Comparison of ENCODE assay signal across 8 mouse cellular contexts in genomic region chr14:28504101-28505050, GRCm38 (mm10). TPM values are rescaled to one million over a fixed set of nuclear protein-coding genes. Genes with fewer than 3 reads are reported as not detected.
DNase-seq lines count a peak whose midpoint lies in the region; ATAC-seq lines count a peak whose summit lies in the region.

Wnt5a (plus strand) TSS chr14:28504750.

- H3K36me3 ChIP-seq in kidney, embryonic 14.5 days (ENCODE audit: control insufficient read depth, insufficient read depth, low read length) = no peaks in the 10 kb centered on the region

- DNase-seq in right cerebral cortex, postnatal 14 days = peak; percentile 29
- DNase-seq in right cerebral cortex, adult 18-20 months = no peak
- DNase-seq in embryo, embryonic 11 days = peak; percentile 86
- DNase-seq in heart, adult 9 months (ENCODE audit: low spot score in 2 of 2) = peak; percentile 24 to 30
- peak; percentile 54 to 75 for DNase-seq in lung, postnatal 4 days
- peak; percentile 65 for DNase-seq in yolk sac, embryonic 10.5 days (ENCODE audit: low spot score)
- DNase-seq in left cerebral cortex, adult 18-20 months (ENCODE audit: low spot score in 2 of 2) = no peak

- peaks cover 36% of the 10 kb centered on the region for H3K27me3 ChIP-seq in kidney, embryonic 14.5 days (ENCODE audit: control insufficient read depth, insufficient read depth, low read length)

- peak within 1 kb of the TSS; percentile 73 for H3K9ac ChIP-seq in kidney, embryonic 14.5 days (ENCODE audit: low read depth, low read length)

- WGBS in kidney, embryonic 14.5 days = under 1% methylated on average over 53 of the region's 53 CpGs

- H3K4me2 ChIP-seq in kidney, embryonic 14.5 days (replicated peaks; ENCODE audit: low read depth, low read length) = peak within 1 kb of the TSS; percentile 85

- H3K4me1 ChIP-seq in kidney, embryonic 14.5 days (ENCODE audit: control insufficient read depth, insufficient read depth, low read length) = peaks cover 3% of the 10 kb centered on the region; the same call in 1 of the 2 replicates

- H3K27ac ChIP-seq in kidney, embryonic 14.5 days (ENCODE audit: low read depth, low read length) = peak within 1 kb of the TSS; percentile 86

- no peaks in the 10 kb centered on the region for H3K9me3 ChIP-seq in kidney, embryonic 14.5 days (ENCODE audit: control insufficient read depth, low read length)

- peak; percentile 41; the same call in 1 of the 2 replicates for ATAC-seq in kidney, embryonic 14.5 days (ENCODE audit: low FRiP score, low TSS enrichment)

- peak within 1 kb of the TSS; percentile 60 for H3K4me3 ChIP-seq in kidney, embryonic 14.5 days (ENCODE audit: low read length)

RNA-seq across cellular contexts. Expression of gene Wnt5a, which starts in this region (rescaled TPM):
- 13.1 and 21.0 TPM in 2 replicates for polyA plus RNA-seq in kidney, embryonic 14.5 days (2014; fragmentation: Nextera tagmentation; extraction: Ambion mirVana)
- total RNA-seq in left cerebral cortex, adult 18-20 months (2021) = 10 to 100 TPM in 1 of 2 experiments, 1 to 10 TPM in 1; 9.2 to 10.1 TPM

Comparison
In these comparisons a context has a peak if more than half of its experiments do, and no peak if none do; other contexts are left out.
1. DNase-seq: peak in right cerebral cortex, postnatal 14 days (single experiment), embryo, embryonic 11 days (single experiment), heart, adult 9 months (2 of 2), lung, postnatal 4 days (2 of 2) and yolk sac, embryonic 10.5 days (single experiment); none in right cerebral cortex, adult 18-20 months (single experiment) and left cerebral cortex, adult 18-20 months (0 of 2).